Mouse (Mus musculus): Measurements from ENCODE around the gene Zbtb39. TPM values are rescaled to one million over a fixed set of nuclear protein-coding genes. Genes with fewer than 3 reads are reported as not detected.

Zbtb39 gene
- polyA plus RNA-seq, 1 experiment: 3.9 TPM

DNA sequence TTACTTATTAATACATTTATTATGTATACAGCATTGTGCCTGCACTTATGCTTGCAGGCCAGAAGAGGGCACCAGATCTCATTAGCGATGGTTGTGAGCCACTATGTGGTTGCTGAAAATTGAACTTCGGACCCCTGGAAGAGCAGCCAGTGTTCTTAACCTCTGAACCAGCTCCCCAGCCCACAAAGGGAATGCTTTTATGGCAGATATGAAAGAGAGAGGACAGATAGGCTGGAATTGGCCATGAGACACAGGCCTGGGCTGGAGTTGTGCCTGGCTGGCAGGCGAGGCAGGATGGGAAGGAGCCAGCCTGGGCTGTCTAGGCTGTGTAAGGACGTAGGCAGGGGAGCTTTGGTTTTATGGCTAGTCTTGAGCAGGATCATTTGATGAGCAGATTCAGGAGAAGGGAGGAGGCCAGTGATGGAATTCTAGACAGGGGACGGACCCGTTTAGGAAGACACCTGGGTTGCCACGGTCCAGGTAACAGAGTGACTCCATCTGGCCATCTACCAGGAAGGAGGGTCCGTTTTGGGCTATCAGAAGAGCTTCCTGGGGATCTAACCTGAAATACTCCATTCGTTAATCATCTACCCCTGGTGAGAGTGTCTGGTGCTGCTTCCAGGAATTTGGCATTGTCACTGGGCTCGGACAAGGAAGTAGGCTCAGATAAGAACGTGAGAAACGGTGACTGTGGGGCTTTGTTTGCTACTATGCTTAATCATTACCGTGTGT is 1.0 kb upstream of the Zbtb39 start:
- Histone ChIP-seq H3K27ac (ENCODE audit: control insufficient read depth, insufficient read depth, low read depth, low read length, poor library complexity) (peak overlapping the region; percentile 30), H3K4me3 (replicated peaks; ENCODE audit: control insufficient read depth, low read depth, low read length) (no peak overlapping the region), H3K4me1 (ENCODE audit: control insufficient read depth, insufficient read depth, low read length) (peaks cover 4% of the 10 kb centered on the region)
- WGBS: 42% methylated on average over 13 of the region's 13 CpGs
- TF ChIP-seq CTCF (IDR thresholded peaks at IDR 0.05; ENCODE audit: control insufficient read depth, insufficient read depth, low read length) (peak; percentile 57), POLR2A (IDR thresholded peaks at IDR 0.05; ENCODE audit: borderline replicate concordance, control insufficient read depth, low read depth, low read length) (no peak)

DNA sequence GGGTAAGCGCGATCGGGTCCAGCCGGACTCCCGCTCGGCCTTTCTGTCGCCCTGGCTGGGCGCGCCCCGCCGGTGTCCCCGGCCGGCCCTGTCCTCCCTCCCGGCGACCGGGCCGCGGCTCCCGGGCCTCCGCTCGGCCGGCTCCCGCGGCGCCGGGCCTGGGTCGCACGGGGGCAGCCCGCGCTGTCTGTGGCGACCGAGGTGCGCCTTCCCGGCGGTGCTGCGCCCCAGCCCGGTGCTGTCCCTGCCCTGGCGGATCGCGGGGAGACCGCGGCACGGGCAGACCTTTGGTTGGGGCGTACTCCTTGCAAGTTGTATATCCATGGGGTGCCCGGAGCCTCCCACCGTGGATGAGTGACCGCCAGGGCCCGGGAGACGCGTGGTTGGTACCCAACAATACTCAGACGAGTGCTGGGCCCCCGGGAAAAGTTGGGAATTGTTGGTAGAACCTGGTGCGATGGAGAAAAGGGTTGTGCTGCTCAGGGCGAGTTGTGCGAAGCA is 373 bp downstream of the Zbtb39 start:
- under 1% methylated on average over 55 of the region's 55 CpGs for WGBS
- Histone ChIP-seq H3K27ac (ENCODE audit: control insufficient read depth, insufficient read depth, low read depth, low read length, poor library complexity) (peak overlapping the region; percentile 84), H3K4me3 (replicated peaks; ENCODE audit: control insufficient read depth, low read depth, low read length) (peak overlapping the region; percentile 73), H3K4me1 (ENCODE audit: control insufficient read depth, insufficient read depth, low read length) (peaks cover 4% of the 10 kb centered on the region)
- TF ChIP-seq CTCF (IDR thresholded peaks at IDR 0.05; ENCODE audit: control insufficient read depth, insufficient read depth, low read length): no peak

DNA sequence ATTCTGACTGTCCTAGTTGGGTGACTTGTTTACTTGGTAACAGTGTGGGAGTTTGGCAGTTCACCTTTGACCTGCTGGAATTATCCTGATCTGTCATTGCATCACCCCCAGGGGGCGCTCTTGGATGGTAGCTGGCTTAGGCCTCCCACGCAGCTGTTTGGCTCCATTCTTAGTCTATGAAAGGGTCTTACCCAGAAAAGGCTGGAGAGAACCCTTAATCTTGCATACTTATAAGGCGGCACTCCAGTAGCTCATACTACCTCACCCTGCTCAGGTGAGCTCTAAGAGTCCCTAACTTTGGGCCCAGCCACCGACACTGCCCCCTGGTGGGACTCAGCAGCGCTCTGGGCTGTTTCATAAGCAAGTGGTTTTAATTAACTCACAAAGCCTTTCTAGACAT is 5.3 kb downstream of the Zbtb39 start:
- Histone ChIP-seq H3K4me3 (replicated peaks; ENCODE audit: control insufficient read depth, low read depth, low read length) (no peak overlapping the region), H3K4me1 (ENCODE audit: control insufficient read depth, insufficient read depth, low read length) (peaks cover 2% of the 10 kb centered on the region), H3K27ac (ENCODE audit: control insufficient read depth, insufficient read depth, low read depth, low read length, poor library complexity) (no peak overlapping the region)
- no peak for TF ChIP-seq POLR2A (IDR thresholded peaks at IDR 0.05; ENCODE audit: borderline replicate concordance, control insufficient read depth, low read depth, low read length)
- TF ChIP-seq CTCF (IDR thresholded peaks at IDR 0.05; ENCODE audit: control insufficient read depth, insufficient read depth, low read length): peak; percentile 44
- WGBS: 72% methylated on average over 5 of the region's 5 CpGs

DNA sequence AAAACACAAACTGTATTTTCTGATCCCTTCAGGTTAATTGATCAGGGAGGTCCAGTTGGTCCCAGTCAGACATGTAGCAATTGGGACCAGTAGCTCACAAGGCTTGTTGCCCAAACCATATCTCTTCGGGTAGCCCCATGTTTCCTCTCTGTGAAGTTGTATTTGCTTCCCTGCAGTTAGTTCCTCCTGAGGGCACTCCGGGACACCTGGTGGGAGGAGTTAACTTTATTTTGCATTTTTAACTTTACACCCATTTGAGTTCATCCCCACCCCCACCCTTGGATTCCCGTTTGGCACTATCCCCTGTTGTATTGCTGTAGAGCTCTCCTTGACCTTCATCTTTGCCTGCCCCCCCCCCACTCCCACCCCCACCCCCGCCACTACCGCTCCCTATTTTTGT is 6.5 kb downstream of the Zbtb39 start:
- H3K4me3 ChIP-seq (replicated peaks; ENCODE audit: control insufficient read depth, low read depth, low read length): no peak overlapping the region
- no peak overlapping the region for H3K27ac ChIP-seq (ENCODE audit: control insufficient read depth, insufficient read depth, low read depth, low read length, poor library complexity)
- no peak for TF ChIP-seq CTCF (IDR thresholded peaks at IDR 0.05; ENCODE audit: control insufficient read depth, insufficient read depth, low read length)
- no peak for TF ChIP-seq POLR2A (IDR thresholded peaks at IDR 0.05; ENCODE audit: borderline replicate concordance, control insufficient read depth, low read depth, low read length)
- 42% methylated on average over 5 of the region's 5 CpGs for WGBS
- H3K4me1 ChIP-seq (ENCODE audit: control insufficient read depth, insufficient read depth, low read length): peaks cover 2% of the 10 kb centered on the region

DNA sequence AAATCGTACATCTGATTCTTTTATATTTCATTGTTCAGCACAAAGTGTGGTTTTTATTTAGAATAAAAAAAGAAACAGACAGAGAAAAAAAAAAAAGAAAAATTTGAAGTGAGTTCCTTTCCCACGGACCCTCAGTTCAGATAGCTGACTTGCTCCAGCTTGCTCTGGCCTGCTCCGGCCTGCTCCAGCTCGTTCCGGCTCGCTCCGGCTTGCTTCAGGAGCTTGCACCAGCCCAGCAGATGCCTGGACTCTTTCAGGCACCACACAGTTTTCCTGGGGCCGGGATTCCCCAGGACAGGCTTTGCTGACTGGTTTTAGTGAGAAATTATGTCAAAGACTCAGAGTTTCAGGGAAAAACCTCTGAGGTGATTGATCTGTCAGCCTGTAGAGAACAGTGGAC is 7.9 kb downstream of the Zbtb39 start:
- 90% methylated on average over 8 of the region's 8 CpGs for WGBS
- no peak for TF ChIP-seq POLR2A (IDR thresholded peaks at IDR 0.05; ENCODE audit: borderline replicate concordance, control insufficient read depth, low read depth, low read length)
- TF ChIP-seq CTCF (IDR thresholded peaks at IDR 0.05; ENCODE audit: control insufficient read depth, insufficient read depth, low read length): no peak
- Histone ChIP-seq H3K4me3 (replicated peaks; ENCODE audit: control insufficient read depth, low read depth, low read length) (no peak overlapping the region), H3K27ac (ENCODE audit: control insufficient read depth, insufficient read depth, low read depth, low read length, poor library complexity) (no peak overlapping the region), H3K4me1 (ENCODE audit: control insufficient read depth, insufficient read depth, low read length) (peaks cover 1% of the 10 kb centered on the region)

DNA sequence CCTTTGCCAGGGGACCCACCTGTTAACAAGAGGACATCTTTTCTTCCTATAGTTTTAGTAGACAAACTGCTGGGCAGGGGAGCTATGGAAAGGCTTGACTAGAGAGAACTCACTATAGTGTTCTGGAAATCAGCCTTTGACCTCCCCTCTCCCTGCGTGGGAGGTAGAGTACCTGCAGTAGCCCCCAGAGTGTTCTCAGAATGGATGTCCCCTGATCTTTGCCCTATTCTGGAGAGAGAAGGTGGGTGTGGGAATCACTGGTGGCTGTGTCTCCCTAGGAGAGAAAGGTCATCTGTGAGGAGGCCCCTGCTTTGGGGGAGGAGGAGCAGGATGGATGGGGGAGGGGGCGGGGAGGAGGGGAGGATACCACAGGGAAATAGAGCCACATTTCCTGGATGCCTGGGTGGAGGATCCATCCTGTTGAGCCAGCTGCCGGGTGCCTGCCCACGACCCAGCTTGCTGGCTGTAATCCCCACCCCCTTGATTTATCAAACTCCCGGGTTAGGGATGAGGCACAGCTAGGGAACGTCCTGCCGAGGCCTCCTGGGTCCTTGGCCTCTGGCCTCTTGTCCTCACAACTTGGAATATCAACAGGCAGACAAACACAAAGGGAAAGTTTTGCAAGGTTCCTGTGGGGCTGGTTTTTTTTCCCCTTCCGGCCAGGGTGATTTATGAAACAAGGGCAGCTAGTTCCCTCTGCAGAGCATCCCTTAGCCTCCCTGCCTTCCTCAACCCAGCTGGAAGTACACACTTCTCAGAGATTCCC is 9.7 kb downstream of the Zbtb39 start:
- 36% methylated on average over 8 of the region's 8 CpGs for WGBS
- Histone ChIP-seq H3K4me1 (ENCODE audit: control insufficient read depth, insufficient read depth, low read length) (peaks cover 1% of the 10 kb centered on the region), H3K4me3 (replicated peaks; ENCODE audit: control insufficient read depth, low read depth, low read length) (no peak overlapping the region), H3K27ac (ENCODE audit: control insufficient read depth, insufficient read depth, low read depth, low read length, poor library complexity) (peak overlapping the region; percentile 67)
- TF ChIP-seq POLR2A (IDR thresholded peaks at IDR 0.05; ENCODE audit: borderline replicate concordance, control insufficient read depth, low read depth, low read length): no peak
- no peak for TF ChIP-seq CTCF (IDR thresholded peaks at IDR 0.05; ENCODE audit: control insufficient read depth, insufficient read depth, low read length)

DNA sequence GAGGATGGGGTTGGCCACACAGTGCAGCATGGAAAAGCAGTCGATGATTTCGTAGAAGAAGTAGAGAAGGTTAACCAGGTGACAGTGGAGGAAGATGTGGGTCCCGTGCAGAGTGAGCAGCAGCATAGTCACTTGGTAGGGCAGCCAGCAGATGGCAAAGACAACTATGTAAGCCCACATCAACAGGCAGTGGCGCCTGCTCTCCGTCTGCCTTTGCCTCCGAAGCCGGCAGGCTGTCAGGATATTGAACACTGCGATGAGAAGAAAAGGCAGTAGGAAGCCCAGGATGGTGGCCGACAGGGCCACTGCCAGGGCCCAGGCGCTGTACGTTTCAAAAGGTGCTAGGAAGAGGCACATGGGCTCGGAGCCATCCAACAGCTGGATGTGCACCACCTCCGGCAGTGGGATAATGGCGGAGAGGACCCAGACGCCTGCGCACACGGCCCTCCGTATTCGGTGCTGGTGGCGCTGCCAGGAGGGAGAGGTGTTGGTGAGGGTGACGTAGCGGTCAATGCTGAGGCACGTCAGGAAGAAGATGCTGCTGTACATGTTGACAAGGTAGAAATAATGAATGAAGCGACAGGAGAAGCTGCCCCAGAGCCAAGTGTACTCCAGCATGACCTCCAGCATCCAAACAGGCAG is 10.9 kb downstream of the Zbtb39 start:
- 76% methylated on average over 24 of the region's 24 CpGs for WGBS
- H3K27ac ChIP-seq (ENCODE audit: control insufficient read depth, insufficient read depth, low read depth, low read length, poor library complexity): no peak overlapping the region
- TF ChIP-seq CTCF (IDR thresholded peaks at IDR 0.05; ENCODE audit: control insufficient read depth, insufficient read depth, low read length): no peak
- no peak for TF ChIP-seq POLR2A (IDR thresholded peaks at IDR 0.05; ENCODE audit: borderline replicate concordance, control insufficient read depth, low read depth, low read length)
- no peak overlapping the region for H3K4me3 ChIP-seq (replicated peaks; ENCODE audit: control insufficient read depth, low read depth, low read length)
- peaks cover 1% of the 10 kb centered on the region for H3K4me1 ChIP-seq (ENCODE audit: control insufficient read depth, insufficient read depth, low read length)

DNA sequence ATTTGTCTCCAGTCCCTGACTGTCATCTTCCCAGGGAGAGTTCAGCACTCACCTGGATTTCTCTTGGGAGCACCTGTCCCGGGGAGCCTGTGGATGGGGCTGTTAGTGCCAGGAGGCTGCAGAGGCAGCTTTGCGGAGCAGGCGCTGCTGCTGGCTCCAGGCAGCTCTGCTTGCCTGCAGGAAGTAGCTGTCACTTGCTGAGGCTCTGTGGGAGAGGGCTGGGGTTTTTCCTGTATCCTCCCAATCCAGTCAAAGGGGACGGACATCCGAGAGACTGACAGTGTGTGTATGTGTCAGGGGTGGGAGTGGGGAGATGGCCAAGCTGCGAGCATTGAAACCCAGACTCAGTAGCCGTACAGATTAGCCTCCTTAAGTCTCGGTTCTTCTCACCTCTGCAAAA is 12.2 kb downstream of the Zbtb39 start, which contains the start of gene Gpr182:
Gpr182 (minus strand) TSS at position 185 of the 400 bp plus-strand sequence.
- no peak within 1 kb of the TSS for H3K4me3 ChIP-seq (replicated peaks; ENCODE audit: control insufficient read depth, low read depth, low read length)
- TF ChIP-seq POLR2A (IDR thresholded peaks at IDR 0.05; ENCODE audit: borderline replicate concordance, control insufficient read depth, low read depth, low read length) (no peak), CTCF (IDR thresholded peaks at IDR 0.05; ENCODE audit: control insufficient read depth, insufficient read depth, low read length) (no peak)
- 50% methylated on average over 8 of the region's 8 CpGs for WGBS
- H3K4me1 ChIP-seq (ENCODE audit: control insufficient read depth, insufficient read depth, low read length): no peaks in the 10 kb centered on the region; the same call in 1 of the 2 replicates
- no peak within 1 kb of the TSS for H3K27ac ChIP-seq (ENCODE audit: control insufficient read depth, insufficient read depth, low read depth, low read length, poor library complexity)

Data from bone marrow, adult 2 months (tissue).